Mouse (Mus musculus) C2C12 (cell line): ENCODE measurements around the gene Tspan5.

Experiments used
- CTCF ChIP-seq: IDR thresholded peaks from one replicate; pipeline ENCODE4 v1.5.1; 2011; ENCODE audit not compliant: control insufficient read depth, insufficient read depth, insufficient read length
- MYOG ChIP-seq: IDR thresholded peaks from one replicate; pipeline ENCODE4 v1.6.1; 2011; ENCODE audit not compliant: control insufficient read depth, insufficient read length; ENCODE audit errors: extremely low read depth

GRCm38 (mm10) chr3:138918241-138918640 is 176.2 kb downstream of the Tspan5 start:
- no peak for TF ChIP-seq CTCF
- no peak for TF ChIP-seq MYOG
